Mouse (Mus musculus) ovary, postnatal 14 days (tissue): ENCODE measurements around the gene Lrrc29.
"Not testable (repeated sequence)": the region's sequence is repeated elsewhere in the genome, so short reads cannot be mapped to it uniquely, and the experiment has no call there.

Source experiments
- DNase-seq: peaks from one replicate; pipeline ENCODE4 v3.0.0; 2022; ENCODE audit warnings: low spot score

Gene Lrrc29

GRCm38 (mm10) chr8:105309142-105309847 lies 16.8 kb downstream of the Lrrc29 start:
- no peak for DNase-seq

DNA sequence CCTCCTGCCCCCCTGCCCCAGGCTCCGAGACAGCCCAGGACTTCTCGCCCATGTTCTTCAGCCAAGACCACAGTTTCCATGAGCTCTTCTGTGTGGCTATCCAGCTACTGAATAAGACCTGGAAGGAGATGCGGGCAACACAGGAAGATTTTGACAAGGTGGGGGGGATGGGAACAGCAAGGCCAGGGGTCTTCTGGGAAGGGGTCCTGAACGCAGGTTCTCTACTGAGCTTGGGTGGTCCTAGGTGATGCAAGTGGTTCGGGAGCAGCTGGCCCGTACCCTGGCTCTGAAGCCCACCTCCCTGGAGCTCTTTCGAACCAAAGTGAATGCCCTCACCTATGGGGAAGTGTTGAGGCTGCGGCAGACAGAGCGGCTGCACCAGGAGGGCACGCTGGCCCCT lies 17.6 kb downstream of the Lrrc29 start:
- DNase-seq = no peak

DNA sequence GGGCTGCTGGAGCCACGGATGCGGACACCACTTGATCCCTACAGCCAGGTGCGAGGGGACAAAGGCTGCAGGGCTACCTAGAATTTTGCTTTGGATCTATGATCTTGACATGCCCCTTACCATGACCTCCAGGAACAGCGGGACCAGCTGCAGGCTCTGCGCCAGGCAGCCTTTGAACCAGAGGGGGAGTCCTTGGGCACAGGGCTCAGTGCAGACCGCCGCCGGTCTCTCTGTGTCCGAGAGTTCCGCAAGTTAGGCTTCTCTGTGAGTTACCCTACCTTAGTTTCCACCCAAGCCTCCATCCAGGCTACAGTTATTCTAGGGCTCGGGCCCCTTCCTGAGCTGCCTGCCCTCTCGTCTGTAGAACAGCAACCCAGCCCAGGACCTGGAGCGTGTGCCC lies 18.4 kb downstream of the Lrrc29 start:
- DNase-seq = no peak

DNA sequence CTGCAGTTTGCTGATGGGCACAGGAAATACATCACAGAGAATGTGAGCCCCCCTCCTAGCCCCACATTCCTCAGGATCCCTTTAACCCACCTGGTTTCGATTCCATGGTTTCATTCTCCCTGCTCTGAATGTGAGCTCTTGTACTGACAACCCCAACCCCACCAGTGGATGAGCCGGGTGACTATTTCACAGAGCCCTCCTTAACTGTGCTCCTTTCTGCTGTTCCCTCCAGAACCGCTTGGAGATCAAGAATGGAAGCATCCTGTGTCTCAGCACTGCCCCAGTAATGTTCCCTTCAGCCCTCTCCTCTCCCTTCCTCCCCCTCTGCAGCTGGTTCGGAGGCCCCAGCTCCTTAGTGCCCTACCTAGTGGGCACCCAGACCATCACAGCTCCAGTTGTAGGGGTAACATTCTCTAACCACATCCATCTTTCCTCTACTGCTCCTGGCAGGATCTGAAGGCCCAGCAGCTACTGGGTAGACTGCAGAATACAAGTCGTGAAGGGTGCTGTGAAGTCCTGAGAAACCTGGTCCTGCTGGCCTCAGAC lies 19.9 kb downstream of the Lrrc29 start:
- no peak for DNase-seq

DNA sequence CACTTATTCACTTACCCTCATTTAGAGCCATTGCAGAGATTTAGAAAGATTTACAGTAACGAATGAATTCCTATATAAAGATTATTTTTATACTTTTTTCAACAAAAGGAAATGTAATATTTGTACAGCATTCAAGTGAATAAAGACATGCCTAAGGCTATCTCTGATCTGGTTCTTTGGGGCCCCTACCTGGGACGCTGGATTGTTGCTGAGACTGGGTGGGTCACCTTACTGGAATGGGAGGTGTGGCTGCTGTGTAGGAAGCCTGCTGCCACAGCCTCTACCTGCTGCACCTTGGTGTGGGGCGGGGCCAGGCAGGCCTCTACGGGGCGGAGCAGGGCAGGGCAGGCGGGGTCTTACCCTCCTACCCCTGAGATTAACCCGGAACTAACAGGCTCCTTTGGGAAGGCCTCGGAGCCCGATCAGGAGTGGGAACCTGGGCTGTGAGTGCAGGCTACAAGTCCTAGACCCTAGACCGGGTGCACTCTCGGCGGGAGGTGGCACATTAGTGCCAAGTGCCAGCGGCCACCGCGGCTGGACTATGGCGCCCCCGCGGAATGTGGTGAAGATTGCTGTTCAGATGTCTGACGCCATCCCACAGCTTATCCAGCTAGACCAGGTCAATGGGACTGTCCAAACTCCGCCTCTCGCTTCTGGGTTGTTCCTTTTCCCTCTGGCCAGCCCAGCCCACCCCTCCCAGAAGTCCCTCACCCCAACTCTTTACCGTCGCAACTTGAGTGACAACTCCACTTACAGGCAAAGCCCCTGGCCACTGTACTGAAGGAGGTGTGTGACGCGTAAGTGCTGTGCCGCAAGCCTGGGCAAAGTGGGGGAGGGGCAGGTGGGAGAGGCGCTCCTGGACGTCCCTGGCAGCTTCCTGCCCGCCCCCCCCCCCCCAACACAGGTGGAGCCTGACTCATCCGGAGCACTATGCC lies 20.6 kb downstream of the Lrrc29 start, which contains the start of gene Elmo3:
TSS of gene Elmo3 (plus strand) at position 391 of the 935 bp plus-strand sequence.
- DNase-seq = peak; percentile 49

DNA sequence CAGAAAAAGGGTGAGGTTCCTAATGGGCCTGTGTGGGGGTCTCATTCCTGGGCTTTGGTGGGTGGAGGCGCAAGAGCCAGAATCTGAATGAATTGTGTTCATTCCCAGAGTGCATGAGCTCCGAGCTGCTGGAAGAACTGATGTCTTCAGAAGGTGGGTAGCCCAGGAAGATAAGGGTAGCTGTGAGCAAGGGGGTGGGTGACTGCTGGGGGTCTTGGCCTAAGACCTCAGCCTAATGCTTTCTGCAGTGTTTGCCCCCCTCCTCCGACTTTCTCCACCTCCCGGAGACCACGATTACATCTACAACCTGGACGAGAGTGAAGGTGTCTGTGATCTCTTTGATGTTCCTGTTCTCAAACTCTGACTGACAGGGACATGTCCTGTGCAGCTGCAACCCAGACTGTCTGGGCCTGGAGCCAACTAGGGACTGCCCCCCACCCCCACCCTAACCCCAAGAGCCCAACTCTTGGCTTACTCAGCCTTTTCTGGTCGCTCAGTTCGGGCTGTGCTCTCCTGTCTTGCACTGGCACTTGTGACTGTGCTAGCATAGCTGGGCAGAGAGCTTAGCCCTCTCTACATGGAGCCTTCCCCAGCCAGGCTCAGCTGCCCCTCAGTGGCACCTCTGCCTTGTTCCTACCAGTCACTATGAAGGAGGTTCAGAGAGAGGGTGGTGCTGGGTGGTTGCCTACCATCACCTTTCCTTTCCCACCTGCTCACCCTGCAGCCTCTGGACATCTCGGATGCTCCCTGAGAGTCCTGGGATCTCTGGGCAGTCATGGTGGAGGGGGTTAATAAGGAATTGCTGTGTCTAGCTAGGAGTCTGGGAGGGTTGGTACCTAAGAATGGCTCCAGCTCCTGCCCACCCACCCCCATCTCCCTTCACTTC lies 21.5 kb downstream of the Lrrc29 start:
- DNase-seq = no peak

DNA sequence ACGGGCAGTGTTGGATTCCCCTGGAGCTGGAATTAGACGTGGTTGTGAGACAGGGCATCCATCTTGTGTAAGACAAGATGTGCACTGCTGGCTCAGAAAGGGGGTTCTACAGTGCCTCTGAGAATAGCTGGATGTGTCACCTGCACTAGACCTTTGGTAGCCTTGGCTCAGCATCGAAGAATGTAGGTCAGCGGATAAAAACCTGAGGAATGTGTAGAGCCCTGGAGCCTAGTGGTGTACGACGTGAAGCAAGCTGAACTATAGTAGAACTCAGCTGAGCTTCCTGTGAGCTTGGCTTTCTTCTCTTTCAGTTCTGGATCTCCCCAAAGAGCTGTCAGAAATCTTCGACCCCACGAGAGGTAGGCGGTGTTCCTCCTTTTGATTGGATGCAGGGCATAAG lies 22.2 kb downstream of the Lrrc29 start:
- DNase-seq = no peak

GRCm38 (mm10) chr8:105303396-105303795 lies 22.7 kb downstream of the Lrrc29 start:
- DNase-seq = no peak

- no peak for DNase-seq
Observed at GRCm38 (mm10) chr8:105299962-105300361, 26.1 kb downstream of the Lrrc29 start.

GRCm38 (mm10) chr8:105298351-105299252 lies 27.5 kb downstream of the Lrrc29 start:
- DNase-seq = no peak

DNA sequence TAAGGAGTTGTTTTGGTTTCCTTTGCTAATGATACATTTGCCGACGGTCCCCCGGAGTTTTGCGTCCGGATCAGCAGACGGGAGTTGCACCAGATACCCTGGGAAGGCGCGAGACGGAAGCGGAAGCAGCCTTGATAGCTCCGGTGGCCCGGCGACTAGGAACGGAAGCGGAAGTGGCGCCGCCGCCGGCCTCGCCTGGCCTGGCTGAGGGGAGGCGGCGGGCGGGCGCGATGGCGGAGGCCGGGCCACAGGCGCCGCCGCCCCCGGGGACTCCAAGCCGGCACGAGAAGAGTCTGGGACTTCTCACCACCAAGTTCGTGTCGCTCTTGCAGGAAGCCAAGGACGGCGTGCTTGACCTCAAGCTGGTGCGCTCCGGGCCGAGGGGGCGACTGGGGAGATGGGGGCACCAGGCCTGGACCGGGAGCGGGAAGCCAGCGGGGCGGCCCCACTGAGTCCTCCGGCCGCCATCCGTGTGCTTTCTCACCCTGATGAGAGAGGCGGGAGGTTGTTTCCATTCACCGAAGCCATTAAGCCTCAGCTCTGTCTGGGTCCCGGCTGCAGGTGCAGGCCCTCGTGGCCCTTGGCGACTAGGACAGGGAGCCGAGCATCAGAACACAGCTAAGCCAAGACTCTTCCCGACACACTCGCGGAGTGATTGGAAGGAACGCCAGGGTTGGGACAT lies 28.4 kb downstream of the Lrrc29 start, which contains the start of gene E2f4:
TSS of gene E2f4 (plus strand) at position 153 of the 682 bp plus-strand sequence.
- peak; percentile 82 for DNase-seq

- no peak for DNase-seq
Observed at GRCm38 (mm10) chr8:105295895-105296573, 30.0 kb downstream of the Lrrc29 start, which contains the start of gene Exoc3l. TSS of gene Exoc3l (minus strand) at chr8:105296101.

DNA sequence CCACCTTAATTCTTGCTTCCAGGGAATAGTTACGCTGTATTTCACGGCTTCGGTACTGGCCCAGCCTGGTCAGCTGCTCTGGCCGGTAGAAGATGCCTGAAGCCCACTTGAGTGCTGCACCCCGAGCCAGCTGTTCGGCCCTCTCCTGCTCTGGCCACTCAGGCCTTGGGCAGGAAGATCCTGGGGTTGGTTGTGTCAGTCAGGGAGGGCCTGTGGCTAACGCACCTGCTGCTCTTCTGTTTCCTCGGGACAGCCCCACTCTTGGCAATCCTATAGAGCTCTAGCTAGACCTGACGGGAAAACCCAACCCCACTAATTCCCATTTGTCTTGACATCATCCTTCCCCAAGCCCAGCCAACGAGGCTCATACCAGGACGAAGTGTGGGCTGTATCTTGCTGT lies 30.8 kb downstream of the Lrrc29 start:
- DNase-seq = no peak

DNA sequence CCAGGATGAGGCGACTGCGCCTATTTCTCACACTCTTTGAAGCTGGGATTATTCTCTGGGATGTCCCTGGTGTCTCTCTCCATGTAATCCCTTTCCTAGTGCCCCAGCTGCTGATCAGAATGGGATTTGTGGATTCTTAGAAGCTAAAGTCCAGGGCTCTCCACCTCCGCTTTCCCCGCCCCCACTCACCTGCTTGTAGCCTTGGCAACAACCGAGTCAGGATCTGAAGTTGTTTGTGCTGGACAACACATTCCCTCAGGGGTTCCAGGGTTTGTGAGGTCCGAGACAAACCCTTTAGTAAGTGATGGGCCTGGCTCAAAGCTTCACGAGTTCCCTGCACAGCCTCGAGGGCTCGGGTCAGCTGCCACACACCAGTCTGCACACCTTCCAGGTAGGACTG lies 31.3 kb downstream of the Lrrc29 start:
- no peak for DNase-seq

GRCm38 (mm10) chr8:105293405-105293804 lies 32.7 kb downstream of the Lrrc29 start:
- no peak for DNase-seq

- DNase-seq = no peak
Observed at GRCm38 (mm10) chr8:105292471-105292870, 33.6 kb downstream of the Lrrc29 start.

DNA sequence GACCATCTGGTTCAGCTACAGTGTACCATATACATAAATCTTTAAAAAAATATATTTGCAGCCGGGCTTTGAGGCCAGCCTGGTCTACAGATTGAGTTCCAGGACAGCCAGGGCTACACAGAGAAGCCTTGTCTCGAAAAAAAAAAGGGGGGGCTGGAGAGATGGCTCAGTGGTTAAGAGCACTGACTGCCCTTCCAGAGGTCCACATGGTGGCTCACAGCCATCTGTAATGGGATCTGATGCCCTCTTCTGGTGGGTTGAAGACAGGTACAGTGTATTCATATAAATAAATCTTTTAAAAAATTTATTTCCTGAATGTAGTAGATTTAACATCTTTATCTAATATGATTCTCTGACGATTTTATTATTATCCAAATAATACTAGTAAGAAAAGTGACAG lies 34.3 kb downstream of the Lrrc29 start:
- not testable (repeated sequence) for DNase-seq

- not testable (repeated sequence) for DNase-seq
Observed at GRCm38 (mm10) chr8:105291364-105291763, 34.7 kb downstream of the Lrrc29 start.
